Mouse (Mus musculus) liver, adult 2 months (tissue): ENCODE results near the gene Zfp326. TPM values are rescaled to one million over a fixed set of nuclear protein-coding genes. Genes with fewer than 3 reads are reported as not detected.
A peak's percentile ranks its signal among the peaks of the same experiment; 100 is the strongest.

Experiments
- DNase-seq: peaks from one replicate; pipeline ENCODE4 v3.0.0-alpha.2; 2011; ENCODE audit warnings: low read depth, low spot score; ENCODE audit errors: extremely low read depth
- H3K27ac ChIP-seq: fragments of 200-500 bp; replicated peaks from 2 replicates; pipeline ENCODE4 v1.5.1; 2012; ENCODE audit warnings: low read depth, mild to moderate bottlenecking, control low read depth, inconsistent platforms, low read length; ENCODE audit not compliant: insufficient read depth
- H3K27me3 ChIP-seq: fragments of 200-500 bp; 2 replicates; pipeline ENCODE4 v1.6.1; 2012; ENCODE audit warnings: mild to moderate bottlenecking, moderate library complexity, low read length, inconsistent platforms; ENCODE audit not compliant: control insufficient read depth, insufficient read depth
- H3K36me3 ChIP-seq: fragments of 200-500 bp; 2 replicates; pipeline ENCODE4 v1.6.1; 2012; ENCODE audit warnings: low read length, inconsistent platforms; ENCODE audit not compliant: control insufficient read depth, insufficient read depth
- H3K4me1 ChIP-seq: fragments of 200-500 bp; 2 replicates; pipeline ENCODE4 v1.6.1; 2011; ENCODE audit warnings: low read length; ENCODE audit not compliant: control insufficient read depth, insufficient read depth
- H3K4me3 ChIP-seq: fragments of 200-500 bp; 2 replicates; pipeline ENCODE4 v1.5.1; 2011; ENCODE audit warnings: low read depth, mild to moderate bottlenecking, control low read depth, low read length, moderate library complexity; ENCODE audit not compliant: insufficient read depth
- H3K79me2 ChIP-seq: fragments of 200-500 bp; 2 replicates; pipeline ENCODE4 v1.6.1; 2012; ENCODE audit warnings: inconsistent platforms, mild to moderate bottlenecking, low read length, moderate library complexity; ENCODE audit not compliant: control insufficient read depth, insufficient read depth
- H3K9ac ChIP-seq: fragments of 200-500 bp; 2 replicates; pipeline ENCODE4 v1.6.1; 2012; ENCODE audit warnings: low read depth, mild to moderate bottlenecking, control low read depth, inconsistent platforms, low read length
- CTCF ChIP-seq: fragments of 200-500 bp; IDR thresholded peaks from 2 replicates; pipeline ENCODE4 v1.5.1; 2011; ENCODE audit warnings: low read depth, low read length, control low read depth
- POLR2A ChIP-seq: fragments of 200-500 bp; IDR thresholded peaks from 2 replicates; pipeline ENCODE4 v1.6.1; 2011; ENCODE audit warnings: low read length, control low read depth; ENCODE audit not compliant: insufficient read depth; ENCODE audit errors: extremely low read depth
- WGBS: fragments of 180-500 bp; shearing (Covaris S2); methylation state at CpG from one replicate; pipeline ENCODE4 v1.1.7; 2018; 5-methylcytosine and 5-hydroxymethylcytosine counted together
- polyA plus RNA-seq: library from polyadenylated mRNA; depleted of rRNA; stranded (reverse); fragments of >200 nt; gene quantifications from 2 replicates; pipeline ENCODE4 v1.2.3, GENCODE M21; 2012
- total RNA-seq: library from RNA; depleted of rRNA; stranded (reverse); fragments of >200 nt; gene quantifications from 2 replicates; pipeline ENCODE4 v1.2.3, GENCODE M21; 2014

Gene Zfp326
- total and polyA plus RNA-seq, 2 experiments: 4.9 to 7.8 TPM

DNA sequence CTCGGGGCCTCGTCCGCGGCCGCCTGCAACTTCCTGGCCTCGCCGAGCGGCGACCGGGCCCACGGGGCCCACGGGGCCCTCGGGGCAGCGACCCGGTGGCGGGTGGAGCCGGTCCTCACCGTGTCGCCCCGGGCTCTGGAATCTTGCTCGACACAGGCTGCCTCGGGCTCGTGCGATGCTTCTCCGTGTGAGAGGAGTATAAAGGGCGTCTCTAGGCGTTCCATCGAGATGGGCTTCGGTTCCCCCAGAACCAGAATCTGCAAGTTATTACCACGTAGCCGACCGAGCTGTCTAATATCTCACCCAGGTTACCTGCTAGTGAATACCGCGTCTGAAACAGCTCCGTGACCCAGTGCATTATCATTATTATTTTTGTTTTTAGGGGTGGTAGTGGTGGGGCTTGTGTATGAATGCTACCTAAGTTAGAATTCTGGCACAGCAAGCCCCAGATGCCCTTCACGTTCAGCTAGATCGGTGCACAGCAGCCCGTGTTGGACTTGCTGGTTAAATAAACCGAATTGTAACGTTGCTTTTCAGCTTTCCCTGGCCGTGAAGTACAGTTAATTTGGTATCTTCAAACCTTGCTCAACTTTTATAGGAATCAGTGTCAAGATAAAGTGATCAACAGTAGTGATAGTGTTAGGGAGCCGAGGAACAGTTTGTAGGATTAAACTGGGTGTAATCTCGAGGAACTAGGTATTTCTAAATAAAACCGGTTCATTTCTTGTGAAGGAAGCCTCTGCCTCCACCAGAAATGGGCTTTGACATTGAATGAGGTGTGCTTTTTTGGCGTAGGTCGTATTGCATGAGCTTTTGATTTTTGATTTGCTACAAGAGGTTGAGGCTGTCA is 785 bp downstream of the Zfp326 start:
- H3K9ac ChIP-seq: peak overlapping the region; percentile 97
- TF ChIP-seq CTCF (no peak), POLR2A (no peak)
- peaks cover under 1% of the 10 kb centered on the region for H3K36me3 ChIP-seq
- peak overlapping the region; percentile 99 for H3K4me3 ChIP-seq
- WGBS: under 1% methylated on average over 46 of the region's 46 CpGs
- H3K4me1 ChIP-seq: peaks cover 12% of the 10 kb centered on the region; the same call in 1 of the 2 replicates
- H3K27ac ChIP-seq: peak overlapping the region; percentile 62
- H3K27me3 ChIP-seq: no peaks in the 10 kb centered on the region
- DNase-seq: peak; percentile 67
- peaks cover 19% of the 10 kb centered on the region; the same call in 1 of the 2 replicates for H3K79me2 ChIP-seq

DNA sequence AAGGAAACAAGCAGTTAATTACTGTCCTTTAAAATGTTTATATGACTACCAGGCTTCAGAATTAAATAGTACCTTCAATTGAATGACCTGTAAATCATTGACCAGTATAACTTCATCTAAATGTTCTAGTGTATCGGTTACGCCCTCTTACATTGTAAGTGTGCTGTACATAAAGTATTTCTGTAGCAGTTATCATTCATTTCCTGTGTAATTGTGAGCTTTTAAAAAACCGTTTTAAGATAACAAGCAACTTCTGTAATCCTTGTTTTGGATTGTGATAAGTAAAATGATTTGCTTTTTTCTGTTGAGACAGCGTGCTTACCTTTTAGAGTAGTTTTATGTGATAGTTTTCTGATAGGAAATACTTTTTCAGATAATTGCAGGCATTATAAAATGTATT is 11.0 kb downstream of the Zfp326 start:
- Histone ChIP-seq H3K27ac (no peak overlapping the region), H3K27me3 (no peaks in the 10 kb centered on the region), H3K4me3 (no peak overlapping the region), H3K4me1 (no peaks in the 10 kb centered on the region), H3K79me2 (peaks cover 14% of the 10 kb centered on the region; the same call in 1 of the 2 replicates), H3K9ac (no peak overlapping the region), H3K36me3 (peaks cover 25% of the 10 kb centered on the region)
- TF ChIP-seq POLR2A (no peak), CTCF (no peak)
- no peak for DNase-seq
- 64% methylated on average over 4 of the region's 4 CpGs for WGBS

DNA sequence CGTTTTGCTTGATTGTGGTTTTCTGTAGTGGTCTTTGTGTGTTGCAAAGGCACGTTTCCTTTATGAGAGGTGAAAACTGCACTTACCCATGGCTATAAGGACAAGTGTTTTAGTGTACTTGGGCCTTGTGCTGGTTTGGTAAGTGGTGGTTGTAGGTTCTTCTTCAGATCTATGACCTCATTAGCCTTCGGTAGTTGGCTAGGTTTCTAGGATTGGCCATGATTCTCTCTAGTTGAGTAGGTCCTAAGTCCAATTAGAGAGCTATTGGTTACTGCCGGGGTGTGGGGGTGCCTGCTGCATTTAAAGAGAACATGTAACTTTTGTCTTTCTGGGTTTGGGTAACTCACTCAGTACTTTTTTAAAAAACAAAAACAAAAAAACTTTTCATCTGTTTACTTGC is 21.8 kb downstream of the Zfp326 start:
- Histone ChIP-seq H3K36me3 (peaks cover 32% of the 10 kb centered on the region), H3K27me3 (no peaks in the 10 kb centered on the region), H3K79me2 (peaks cover 6% of the 10 kb centered on the region; the same call in 1 of the 2 replicates), H3K27ac (no peak overlapping the region), H3K9ac (no peak overlapping the region), H3K4me3 (no peak overlapping the region), H3K4me1 (peaks cover 5% of the 10 kb centered on the region; the same call in 1 of the 2 replicates)
- DNase-seq: peak; percentile 87
- TF ChIP-seq CTCF (no peak), POLR2A (no peak)
- WGBS: 64% methylated on average over 4 of the region's 4 CpGs

DNA sequence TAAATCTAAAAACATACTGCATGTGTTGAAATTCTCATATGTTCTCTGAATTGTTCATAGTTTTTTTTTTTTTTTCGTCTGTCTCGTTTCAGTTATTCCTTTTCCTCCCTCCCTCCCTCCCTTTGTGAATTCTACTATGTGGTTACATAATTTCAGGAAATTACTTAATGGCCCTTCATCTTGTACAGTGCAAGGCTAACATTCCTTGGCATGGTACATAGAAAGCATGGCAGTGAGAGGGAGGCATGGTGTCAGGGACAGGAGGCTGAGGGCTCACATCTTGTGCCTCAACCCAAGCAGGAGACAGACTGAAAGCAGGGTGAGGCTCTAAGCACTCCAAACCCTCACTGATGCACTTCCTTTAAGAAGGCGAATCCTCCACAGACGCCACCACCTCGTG is 32.8 kb downstream of the Zfp326 start:
- H3K9ac ChIP-seq: no peak overlapping the region
- no peak for TF ChIP-seq CTCF
- no peak for TF ChIP-seq POLR2A
- H3K79me2 ChIP-seq: no peaks in the 10 kb centered on the region
- no peak overlapping the region for H3K4me3 ChIP-seq
- 84% methylated on average over 5 of the region's 5 CpGs for WGBS
- DNase-seq: no peak
- peaks cover 58% of the 10 kb centered on the region for H3K36me3 ChIP-seq
- H3K27ac ChIP-seq: no peak overlapping the region
- no peaks in the 10 kb centered on the region for H3K27me3 ChIP-seq
- no peaks in the 10 kb centered on the region for H3K4me1 ChIP-seq

DNA sequence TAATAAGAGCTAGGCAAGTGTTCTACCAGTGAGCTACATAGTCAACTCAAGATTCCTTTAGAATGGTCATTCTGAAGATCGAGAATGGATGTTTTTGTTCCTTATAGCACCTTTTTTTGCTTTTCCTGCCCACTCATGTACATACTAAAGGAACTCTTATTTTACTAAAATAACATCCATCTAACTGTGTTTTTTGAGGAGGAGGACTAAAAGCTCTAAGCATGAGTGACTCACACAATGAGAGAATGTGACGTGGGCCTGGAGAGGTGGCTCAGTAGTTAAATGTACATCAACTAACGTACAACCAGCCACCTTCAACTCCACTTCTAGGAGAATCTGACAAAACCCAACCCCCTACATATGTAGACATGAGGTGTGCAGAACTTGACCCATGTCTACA is 33.3 kb downstream of the Zfp326 start:
- H3K27me3 ChIP-seq: no peaks in the 10 kb centered on the region
- no peaks in the 10 kb centered on the region for H3K4me1 ChIP-seq
- DNase-seq: no peak
- H3K79me2 ChIP-seq: no peaks in the 10 kb centered on the region
- no peak for TF ChIP-seq POLR2A
- no peak for TF ChIP-seq CTCF
- no peak overlapping the region for H3K27ac ChIP-seq
- no peak overlapping the region for H3K9ac ChIP-seq
- WGBS: 95% methylated on average over 3 of the region's 3 CpGs
- H3K36me3 ChIP-seq: peaks cover 61% of the 10 kb centered on the region
- no peak overlapping the region for H3K4me3 ChIP-seq

DNA sequence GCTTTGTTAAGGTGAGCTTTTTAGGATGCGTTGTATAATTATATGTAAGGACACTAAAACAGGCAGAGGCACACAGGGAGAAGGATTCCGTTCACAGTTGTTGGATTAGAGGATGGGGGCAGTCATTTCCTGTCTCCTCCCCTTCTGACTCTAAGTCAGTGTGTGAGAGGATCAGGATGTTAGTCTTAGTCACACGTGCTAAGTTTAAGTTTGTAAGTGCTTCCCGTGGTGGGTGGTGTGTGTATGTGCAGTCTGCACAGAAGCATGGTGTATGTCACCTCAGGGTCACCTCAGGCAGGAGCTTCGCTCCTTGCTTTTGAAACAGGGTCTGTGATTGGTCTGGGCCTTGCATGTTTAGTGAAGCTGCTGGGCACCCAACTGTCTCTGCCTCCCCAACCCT is 35.1 kb downstream of the Zfp326 start:
- H3K36me3 ChIP-seq: peaks cover 58% of the 10 kb centered on the region
- 80% methylated on average over 5 of the region's 5 CpGs for WGBS

More for the DNA sequence above, 35.1 kb downstream of the Zfp326 start:
- no peak for DNase-seq
- Histone ChIP-seq H3K27me3 (no peaks in the 10 kb centered on the region), H3K27ac (no peak overlapping the region), H3K4me3 (no peak overlapping the region), H3K9ac (no peak overlapping the region), H3K79me2 (no peaks in the 10 kb centered on the region), H3K4me1 (no peaks in the 10 kb centered on the region)
- no peak for TF ChIP-seq CTCF
- TF ChIP-seq POLR2A: no peak
